Mouse (Mus musculus) C2C12 (cell line): ENCODE results near the gene Nhsl2. TPM values are rescaled to one million over a fixed set of nuclear protein-coding genes. Genes with fewer than 3 reads are reported as not detected.
"Not testable (repeated sequence)": the region's sequence is repeated elsewhere in the genome, so short reads cannot be mapped to it uniquely, and the experiment has no call there.

Experiments
- H3K27me3 ChIP-seq: one replicate; pipeline ENCODE4 v1.6.1; 2011; ENCODE audit not compliant: control insufficient read depth, insufficient read depth, insufficient read length
- H3K36me3 ChIP-seq: one replicate; pipeline ENCODE4 v1.6.1; 2011; ENCODE audit not compliant: control insufficient read depth, insufficient read depth
- H3K4me3 ChIP-seq: one replicate; pipeline ENCODE4 v1.5.1; 2011; ENCODE audit warnings: mild to moderate bottlenecking, control low read depth; ENCODE audit not compliant: poor library complexity, insufficient read depth, severe bottlenecking
- H3K79me2 ChIP-seq: one replicate; pipeline ENCODE4 v1.6.1; 2011; ENCODE audit not compliant: control insufficient read depth, insufficient read depth
- H3K79me3 ChIP-seq: one replicate; pipeline ENCODE4 v1.6.1; 2011; ENCODE audit warnings: low read depth, control low read depth
- H3ac ChIP-seq: one replicate; pipeline ENCODE3; 2011; ENCODE audit warnings: low read depth; ENCODE audit not compliant: control insufficient read depth, insufficient read length
- CEBPB ChIP-seq: IDR thresholded peaks from one replicate; pipeline ENCODE4 v1.6.1; 2011; ENCODE audit warnings: low read depth, mild to moderate bottlenecking, control low read depth, moderate library complexity
- CTCF ChIP-seq: IDR thresholded peaks from one replicate; pipeline ENCODE4 v1.5.1; 2011; ENCODE audit not compliant: control insufficient read depth, insufficient read depth, insufficient read length
- FOSL1 ChIP-seq: IDR thresholded peaks from one replicate; pipeline ENCODE4 v1.8.0; 2011; ENCODE audit warnings: mild to moderate bottlenecking, low read length; ENCODE audit not compliant: poor library complexity, insufficient read depth, severe bottlenecking
- MAX ChIP-seq: IDR thresholded peaks from one replicate; pipeline ENCODE4 v1.6.1; 2011; ENCODE audit warnings: mild to moderate bottlenecking, control low read depth
- MYOD1 ChIP-seq: IDR thresholded peaks from one replicate; pipeline ENCODE4 v1.6.1; 2011; ENCODE audit warnings: low read depth; ENCODE audit not compliant: control insufficient read depth, insufficient read length
- MYOG ChIP-seq: IDR thresholded peaks from one replicate; pipeline ENCODE4 v1.6.1; 2011; ENCODE audit not compliant: control insufficient read depth, insufficient read length; ENCODE audit errors: extremely low read depth
- USF1 ChIP-seq: IDR thresholded peaks from one replicate; pipeline ENCODE4 v1.6.1; 2011; ENCODE audit warnings: low read depth, mild to moderate bottlenecking, control low read depth, moderate library complexity
- polyA plus RNA-seq: library from polyadenylated mRNA; unstranded; fragments of >200 nt; fragmentation: generic; extraction: Trizol; gene quantifications from one replicate; pipeline ENCODE4 v1.2.1, GENCODE M21; 2012; ENCODE audit warnings: missing spikeins

The Nhsl2 gene
- polyA plus RNA-seq, 1 experiment = 0.26 TPM

DNA sequence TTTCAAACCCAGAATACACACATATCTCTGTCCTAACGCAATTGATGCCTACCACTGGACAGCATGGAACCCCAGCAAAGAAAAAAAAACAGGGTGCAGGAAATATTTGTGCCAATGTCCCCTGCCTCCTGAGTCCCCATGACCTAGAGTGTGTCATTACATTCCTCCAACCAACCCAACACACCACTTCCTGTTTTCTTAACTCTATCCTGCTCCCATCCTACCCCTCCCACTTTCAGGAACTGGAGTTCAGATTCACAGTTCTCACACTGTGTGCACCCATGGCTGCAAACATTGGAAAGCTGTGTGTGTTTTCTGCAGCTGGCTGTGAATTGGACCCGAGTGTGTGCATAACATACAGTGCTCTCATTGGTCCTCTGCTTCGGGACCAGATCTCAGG lies 241.4 kb downstream of the Nhsl2 start:
- no peaks in the 10 kb centered on the region for H3K36me3 ChIP-seq
- H3K79me3 ChIP-seq = no peaks in the 10 kb centered on the region
- H3K4me3 ChIP-seq = no peak overlapping the region
- no peak overlapping the region for H3ac ChIP-seq
- H3K27me3 ChIP-seq = no peaks in the 10 kb centered on the region
- TF ChIP-seq USF1 (no peak), MYOD1 (no peak), CEBPB (no peak), FOSL1 (no peak), CTCF (no peak), MAX (no peak), MYOG (no peak)
- H3K79me2 ChIP-seq = no peaks in the 10 kb centered on the region

DNA sequence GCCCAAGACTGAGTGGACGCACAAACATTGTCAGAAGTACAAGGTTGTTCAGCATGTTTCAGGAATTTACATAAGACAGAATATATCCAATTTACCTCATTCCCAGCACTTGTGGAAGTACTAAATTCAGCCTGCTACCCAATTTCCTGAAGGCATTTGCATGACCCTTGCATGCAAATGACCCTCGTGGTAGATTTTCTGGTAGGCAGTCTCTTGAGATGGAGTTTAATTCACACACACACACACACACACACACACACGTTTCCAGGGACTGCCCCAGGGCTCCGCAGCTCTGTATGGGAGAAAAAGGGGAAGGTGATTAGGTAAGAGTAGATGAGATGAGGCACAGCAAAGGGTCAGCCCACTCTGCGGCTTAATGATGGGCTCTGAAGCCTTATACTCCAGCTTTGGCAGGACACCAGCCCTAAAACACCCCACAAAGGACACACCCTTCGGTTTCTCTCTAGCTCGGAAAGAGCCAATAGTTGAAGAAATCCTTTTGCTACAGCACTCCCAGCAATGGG lies 245.3 kb downstream of the Nhsl2 start:
- no peaks in the 10 kb centered on the region for H3K36me3 ChIP-seq
- TF ChIP-seq MYOD1 (no peak), USF1 (no peak), FOSL1 (no peak), MAX (no peak), MYOG (no peak), CEBPB (no peak), CTCF (no peak)
- no peaks in the 10 kb centered on the region for H3K27me3 ChIP-seq
- H3ac ChIP-seq = no peak overlapping the region
- H3K79me3 ChIP-seq = no peaks in the 10 kb centered on the region
- H3K79me2 ChIP-seq = no peaks in the 10 kb centered on the region
- H3K4me3 ChIP-seq = no peak overlapping the region

DNA sequence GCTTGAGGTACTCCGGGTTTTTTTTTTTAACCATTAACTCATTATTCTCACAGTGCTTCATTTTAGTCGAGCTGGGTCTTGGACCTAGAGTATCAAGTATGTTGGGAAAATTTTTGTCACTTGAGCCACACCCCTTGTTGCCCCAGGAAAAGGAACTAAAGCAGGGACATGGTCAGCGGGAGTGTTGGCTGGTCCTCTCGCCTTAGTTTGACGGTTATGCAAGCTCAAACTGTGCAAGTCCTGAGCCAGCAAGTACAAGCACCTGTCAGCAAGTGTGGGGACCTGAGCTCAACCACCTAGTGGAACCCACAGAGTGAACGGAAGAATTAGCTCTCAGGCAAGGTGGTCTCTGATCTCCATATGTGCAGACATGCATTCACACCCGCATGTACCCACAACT lies 252.7 kb downstream of the Nhsl2 start:
- Histone ChIP-seq H3K4me3 (no peak overlapping the region), H3K27me3 (no peaks in the 10 kb centered on the region), H3ac (no peak overlapping the region), H3K36me3 (no peaks in the 10 kb centered on the region), H3K79me3 (no peaks in the 10 kb centered on the region), H3K79me2 (no peaks in the 10 kb centered on the region)
- TF ChIP-seq CEBPB = no peak
- TF ChIP-seq MYOG = no peak
- TF ChIP-seq MYOD1 = no peak
- TF ChIP-seq MAX = no peak
- no peak for TF ChIP-seq FOSL1

- not testable (repeated sequence) for H3K79me3 ChIP-seq, H3K36me3 ChIP-seq, H3K79me2 ChIP-seq, H3K4me3 ChIP-seq, H3K27me3 ChIP-seq, H3ac ChIP-seq
Observed at GRCm38 (mm10) chrX:102103830-102104229, 254.6 kb downstream of the Nhsl2 start.

DNA sequence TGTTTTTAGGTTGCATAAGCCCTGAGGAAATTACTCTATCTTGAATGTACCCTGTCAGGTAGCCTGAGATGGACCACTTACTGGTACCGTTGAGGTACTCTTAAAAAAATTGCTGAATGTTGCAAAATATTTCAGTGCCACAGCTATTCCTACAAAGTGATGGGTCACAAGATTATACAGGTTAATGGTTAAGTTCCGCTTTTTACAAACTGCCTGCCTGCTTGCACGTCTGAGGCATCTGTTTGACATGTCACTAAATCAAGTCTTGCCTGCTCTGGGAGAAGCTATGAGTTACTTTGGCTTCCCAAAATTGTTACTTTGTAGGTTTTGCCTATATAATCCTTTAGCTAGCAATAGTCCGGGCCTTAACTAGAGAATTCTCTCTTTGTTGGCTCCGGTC lies 260.2 kb downstream of the Nhsl2 start:
- not testable (repeated sequence) for H3K4me3 ChIP-seq, H3ac ChIP-seq, H3K27me3 ChIP-seq, H3K79me3 ChIP-seq, H3K36me3 ChIP-seq, H3K79me2 ChIP-seq

DNA sequence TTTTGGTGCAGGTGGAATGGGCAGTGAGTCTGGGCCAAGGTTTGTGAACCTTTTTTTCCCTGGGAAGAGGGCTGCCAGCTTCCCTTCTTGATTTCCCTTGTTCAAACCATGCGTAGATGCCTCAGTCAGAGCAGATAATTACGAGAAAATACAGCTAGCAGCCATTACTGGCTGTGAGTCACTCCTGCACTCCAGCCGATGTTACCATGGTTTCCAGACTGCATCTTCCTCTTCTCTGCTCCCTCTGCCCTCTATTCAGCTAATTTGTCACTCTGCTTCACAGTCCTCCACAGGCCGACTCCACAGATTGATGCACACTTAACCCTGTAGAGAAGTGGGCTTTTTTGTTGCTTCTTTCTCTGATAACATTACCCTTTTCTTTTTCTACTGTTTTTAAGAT lies 266.5 kb downstream of the Nhsl2 start:
- Histone ChIP-seq H3K4me3 (no peak overlapping the region), H3K36me3 (no peaks in the 10 kb centered on the region), H3ac (no peak overlapping the region), H3K27me3 (no peaks in the 10 kb centered on the region), H3K79me3 (peaks cover 11% of the 10 kb centered on the region), H3K79me2 (peaks cover 13% of the 10 kb centered on the region)
- no peak for TF ChIP-seq MAX
- no peak for TF ChIP-seq CTCF
- TF ChIP-seq MYOG = no peak
- no peak for TF ChIP-seq MYOD1
- TF ChIP-seq CEBPB = no peak
- TF ChIP-seq FOSL1 = no peak
- TF ChIP-seq USF1 = no peak
